9 mouse cellular contexts compared by ENCODE assay signal in genomic region chr11:119024260-119024659, GRCm38 (mm10). TPM values are rescaled to one million over a fixed set of nuclear protein-coding genes. Genes with fewer than 3 reads are reported as not detected.
DNase-seq lines count a peak whose midpoint lies in the region; ATAC-seq lines count a peak whose summit lies in the region.
"Had no signal": no experiment of that assay in that cellular context is flagged by ENCODE, and none has a peak within 500 bp of the region (broad histone marks: within the 10 kb centered on the region; RNA-seq: fewer than 3 reads in every experiment).

No protein-coding gene starts in this region.

- no peak for ATAC-seq in heart, embryonic 15.5 days (replicated peaks; ENCODE audit: insufficient number of reproducible peaks, insufficient read depth, low FRiP score, low read depth)
- peak; percentile 29; the same call in 1 of the 2 replicates for ATAC-seq in common myeloid progenitor, adult 5-6 weeks (replicated peaks; ENCODE audit: low read depth, poor library complexity, severe bottlenecking)
- ATAC-seq in intestine, embryonic 15.5 days: no peak
- no peak for ATAC-seq in midbrain, embryonic 14.5 days (ENCODE audit: low FRiP score, low TSS enrichment)
- ATAC-seq: Patski had no signal

- peaks cover 25% of the 10 kb centered on the region for H3K27me3 ChIP-seq in heart, embryonic 15.5 days
- H3K27me3 ChIP-seq in intestine, embryonic 15.5 days (replicated peaks): 0 out of 2 replicates have a peak, but pooled peaks cover 8% of the 10 kb centered on the region
- peaks cover 3% of the 10 kb centered on the region; the same call in 1 of the 2 replicates for H3K27me3 ChIP-seq in midbrain, embryonic 14.5 days (ENCODE audit: control insufficient read depth, insufficient read depth, low read length)

- H3K9ac ChIP-seq in heart, embryonic 15.5 days: peak overlapping the region; percentile 83
- H3K9ac ChIP-seq in intestine, embryonic 15.5 days: peak overlapping the region; percentile 89
- peak overlapping the region; percentile 93 for H3K9ac ChIP-seq in midbrain, embryonic 14.5 days (replicated peaks; ENCODE audit: low read length)

- peak overlapping the region; percentile 91 for H3K4me2 ChIP-seq in heart, embryonic 15.5 days
- H3K4me2 ChIP-seq in intestine, embryonic 15.5 days (replicated peaks): peak overlapping the region; percentile 89
- H3K4me2 ChIP-seq in midbrain, embryonic 14.5 days (ENCODE audit: low read length): peak overlapping the region; percentile 95

- H3K36me3 ChIP-seq in heart, embryonic 15.5 days: peaks cover 27% of the 10 kb centered on the region
- peaks cover 28% of the 10 kb centered on the region for H3K36me3 ChIP-seq in intestine, embryonic 15.5 days
- peaks cover 32% of the 10 kb centered on the region for H3K36me3 ChIP-seq in midbrain, embryonic 14.5 days (ENCODE audit: control insufficient read depth, insufficient read depth, low read length)

- no peak for DNase-seq in heart, postnatal 25 days (ENCODE audit: low spot score)
- DNase-seq in midbrain, embryonic 14.5 days: no peak
- no peak for DNase-seq in right cerebral cortex, adult 2 months (ENCODE audit: low spot score in 2 of 2)
- no peak for DNase-seq in layer of hippocampus, adult 18-20 months (ENCODE audit: low spot score in 2 of 2)
- DNase-seq in frontal cortex, postnatal 10 days (ENCODE audit: low spot score in 2 of 2): no peak

- peak overlapping the region; percentile 89 for H3K4me3 ChIP-seq in heart, embryonic 15.5 days
- peak overlapping the region; percentile 95 for H3K4me3 ChIP-seq in intestine, embryonic 15.5 days (replicated peaks)
- H3K4me3 ChIP-seq in midbrain, embryonic 14.5 days (replicated peaks; ENCODE audit: low read depth, low read length): peak overlapping the region; percentile 98

- H3K27ac ChIP-seq in heart, embryonic 15.5 days: peak overlapping the region; percentile 83
- peak overlapping the region; percentile 80; the same call in 1 of the 2 replicates for H3K27ac ChIP-seq in intestine, embryonic 15.5 days
- H3K27ac ChIP-seq in midbrain, embryonic 14.5 days (replicated peaks; ENCODE audit: low read depth, low read length): peak overlapping the region; percentile 90; the same call in 1 of the 2 replicates

- H3K4me1 ChIP-seq in heart, embryonic 15.5 days (replicated peaks): peaks cover 33% of the 10 kb centered on the region
- peaks cover 32% of the 10 kb centered on the region for H3K4me1 ChIP-seq in intestine, embryonic 15.5 days (replicated peaks)
- peaks cover 35% of the 10 kb centered on the region for H3K4me1 ChIP-seq in midbrain, embryonic 14.5 days (ENCODE audit: control insufficient read depth, insufficient read depth, low read length)

- H3K9me3 ChIP-seq in heart, embryonic 15.5 days (replicated peaks): no peaks in the 10 kb centered on the region
- H3K9me3 ChIP-seq in intestine, embryonic 15.5 days: no peaks in the 10 kb centered on the region
- no peaks in the 10 kb centered on the region for H3K9me3 ChIP-seq in midbrain, embryonic 14.5 days (ENCODE audit: control insufficient read depth, low read length)

- intact Hi-C loops in heart, postnatal 25 days (cut with DNase I): no loop called here

- 14% methylated on average over 7 of the region's 7 CpGs for WGBS in heart, embryonic 15.5 days
- 4% methylated on average over 7 of the region's 7 CpGs for WGBS in intestine, embryonic 15.5 days
- WGBS in midbrain, embryonic 14.5 days: 22% methylated on average over 7 of the region's 7 CpGs

RNA-seq across cellular contexts. Expression of gene Cbx2, which starts 1.5 kb away (rescaled TPM):
- 11.6 and 18.0 TPM in 2 replicates for polyA plus RNA-seq in heart, embryonic 15.5 days (2015; fragmentation: Nextera tagmentation; extraction: Ambion mirVana)
- 1 to 10 TPM; 3.8 to 3.9 TPM for total RNA-seq in heart, postnatal 25 days (2021)
- 7.3 and 8.3 TPM in 2 replicates for total RNA-seq in common myeloid progenitor, adult 5-6 weeks (2017)
- 24.8 and 27.0 TPM in 2 replicates for polyA plus RNA-seq in intestine, embryonic 15.5 days (2015; fragmentation: Nextera tagmentation; extraction: Ambion mirVana)
- 15.6 and 20.7 TPM in 2 replicates for polyA plus RNA-seq in midbrain, embryonic 14.5 days (2014; fragmentation: Nextera tagmentation; extraction: Ambion mirVana)
- total RNA-seq in layer of hippocampus, adult 18-20 months (2021): 1 to 10 TPM; 2.5 to 2.9 TPM

RNA-seq across cellular contexts. Expression of gene Cbx8, which starts 16.5 kb away (rescaled TPM):
- 7.5 and 9.5 TPM in 2 replicates for polyA plus RNA-seq in heart, embryonic 15.5 days (2015; fragmentation: Nextera tagmentation; extraction: Ambion mirVana)
- total RNA-seq in heart, postnatal 25 days (2021): 1 to 10 TPM; 4.4 to 7.6 TPM
- 1.4 and 2.5 TPM in 2 replicates for total RNA-seq in common myeloid progenitor, adult 5-6 weeks (2017)
- polyA plus RNA-seq in intestine, embryonic 15.5 days (2015; fragmentation: Nextera tagmentation; extraction: Ambion mirVana): 7.4 and 7.9 TPM in 2 replicates
- 11.5 and 12.4 TPM in 2 replicates for polyA plus RNA-seq in midbrain, embryonic 14.5 days (2014; fragmentation: Nextera tagmentation; extraction: Ambion mirVana)
- total RNA-seq in layer of hippocampus, adult 18-20 months (2021): 10 to 100 TPM in 1 of 2 experiments, 1 to 10 TPM in 1; 8.7 to 10.9 TPM

RNA-seq across cellular contexts. Expression of gene Enpp7, which starts 36.3 kb away (rescaled TPM):
- not detected in 2 replicates for polyA plus RNA-seq in heart, embryonic 15.5 days (2015; fragmentation: Nextera tagmentation; extraction: Ambion mirVana)
- not detected for total RNA-seq in heart, postnatal 25 days (2021)
- total RNA-seq in common myeloid progenitor, adult 5-6 weeks (2017): not detected in 2 replicates
- 0.09 and 0.25 TPM in 2 replicates for polyA plus RNA-seq in intestine, embryonic 15.5 days (2015; fragmentation: Nextera tagmentation; extraction: Ambion mirVana)
- not detected in 2 replicates for polyA plus RNA-seq in midbrain, embryonic 14.5 days (2014; fragmentation: Nextera tagmentation; extraction: Ambion mirVana)
- total RNA-seq in layer of hippocampus, adult 18-20 months (2021): not detected
- polyA plus RNA-seq: Patski had no signal
